Comparison of ENCODE assay signal across 1 mouse cellular context in genomic region chr11:46398473-46398872, GRCm38 (mm10).
TF ChIP-seq lines count a peak whose summit lies in the region.

No protein-coding gene starts in this region.

TF ChIP-seq in CH12.LX, 34 proteins besides CTCF, POLR2A, EP300 and RAD21:
- TF ChIP-seq E2F4 (IDR thresholded peaks at IDR 0.05; ENCODE audit: insufficient replicate concordance, low read depth, low read length) (no peak), TBP (conservative IDR thresholded peaks at IDR 0.05; ENCODE audit: low read depth, low read length) (no peak), CHD1 (IDR thresholded peaks at IDR 0.05; ENCODE audit: low read depth, low read length) (peak; percentile 74; the same call in 1 of the 2 replicates), MAFK (IDR thresholded peaks at IDR 0.05; ENCODE audit: insufficient replicate concordance, low read length) (no peak), KAT2A (IDR thresholded peaks at IDR 0.05; ENCODE audit: insufficient replicate concordance, low read length) (no peak)
